Mouse (Mus musculus) midbrain, embryonic 10.5 days (tissue): ENCODE measurements around the gene Rassf4. TPM values are rescaled to one million over a fixed set of nuclear protein-coding genes. Genes with fewer than 3 reads are reported as not detected.

ENCODE experiments used
- DNase-seq: peaks from one replicate; pipeline ENCODE4 v3.0.0-alpha.2; 2017; ENCODE audit warnings: low spot score
- H3K27ac ChIP-seq: fragments of 300-500 bp; sonication (generic); replicated peaks from 2 replicates; pipeline ENCODE4 v1.5.1; 2016; ENCODE audit warnings: mild to moderate bottlenecking
- H3K27me3 ChIP-seq: fragments of 300-500 bp; sonication (generic); 2 replicates; pipeline ENCODE4 v1.6.1; 2016; ENCODE audit warnings: low read depth, mild to moderate bottlenecking; ENCODE audit not compliant: poor library complexity, severe bottlenecking
- H3K36me3 ChIP-seq: fragments of 300-500 bp; sonication (generic); 2 replicates; pipeline ENCODE4 v1.6.1; 2016; ENCODE audit warnings: mild to moderate bottlenecking, moderate library complexity
- H3K4me1 ChIP-seq: fragments of 300-500 bp; sonication (generic); 2 replicates; pipeline ENCODE4 v1.6.1; 2016
- H3K4me3 ChIP-seq: fragments of 300-500 bp; sonication (generic); 2 replicates; pipeline ENCODE4 v1.5.1; 2016; ENCODE audit warnings: mild to moderate bottlenecking, moderate library complexity
- H3K9me3 ChIP-seq: fragments of 300-500 bp; sonication (generic); replicated peaks from 2 replicates; pipeline ENCODE4 v1.6.1; 2016; ENCODE audit warnings: mild to moderate bottlenecking
- WGBS: fragments of 180-500 bp; shearing (Covaris S2); methylation state at CpG from one replicate; pipeline ENCODE4 v1.1.7; 2016; 5-methylcytosine and 5-hydroxymethylcytosine counted together
- polyA plus RNA-seq: library from polyadenylated mRNA; unstranded; fragments of >200 nt; fragmentation: Nextera tagmentation; extraction: Ambion mirVana; gene quantifications from 2 replicates; pipeline ENCODE4 v1.2.1, GENCODE M21; 2016

The Rassf4 gene
- 35.0 and 35.7 TPM in 2 replicates for polyA plus RNA-seq

DNA sequence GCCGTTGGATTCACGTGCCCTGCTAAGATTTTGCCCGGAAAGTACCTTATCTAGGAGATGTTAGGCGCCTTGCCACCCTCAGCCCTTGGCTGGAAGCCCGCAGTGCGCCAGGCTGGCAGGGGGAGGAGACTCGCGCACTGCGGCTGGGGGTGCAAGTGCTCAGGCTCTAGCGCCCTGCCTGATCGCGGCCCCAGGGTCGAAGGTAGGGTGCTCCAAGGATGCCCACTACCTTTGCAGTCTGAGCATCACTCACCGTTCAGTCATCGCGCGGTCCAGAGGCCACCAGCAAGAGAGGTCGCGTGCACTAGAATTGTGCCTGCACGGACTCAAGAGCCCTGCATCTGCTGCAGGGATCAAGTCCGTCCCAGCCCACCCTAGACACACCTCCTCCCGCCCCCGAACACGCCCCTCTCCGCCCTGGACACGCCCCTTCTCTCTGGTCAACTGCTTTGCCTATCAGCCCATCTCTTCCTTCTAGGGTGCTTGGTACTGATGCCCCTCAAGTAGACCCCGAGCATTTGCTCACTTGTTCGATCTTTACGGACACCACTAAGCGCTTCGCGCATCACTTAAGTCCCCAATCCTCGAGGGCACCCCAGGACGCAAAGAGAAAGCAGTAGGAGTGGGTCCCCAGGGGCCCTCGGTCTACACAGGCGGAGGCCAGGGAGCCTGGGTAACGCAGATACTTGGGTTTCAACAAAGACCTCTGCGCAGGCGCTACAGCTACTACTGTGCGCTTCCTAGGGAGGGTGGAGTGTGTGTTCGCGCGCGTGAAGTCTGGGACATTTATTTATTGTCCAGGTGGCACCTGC, at the start of gene Rassf4:
Gene Rassf4, minus strand, starts transcription at position 482 of the 812 bp plus-strand sequence.
- H3K4me1 ChIP-seq: peaks cover 80% of the 10 kb centered on the region
- peak within 1 kb of the TSS; percentile 89 for H3K27ac ChIP-seq
- H3K36me3 ChIP-seq: no peaks in the 10 kb centered on the region
- peak; percentile 96 for DNase-seq
- no peaks in the 10 kb centered on the region for H3K9me3 ChIP-seq
- H3K27me3 ChIP-seq: peaks cover 35% of the 10 kb centered on the region
- peak within 1 kb of the TSS; percentile 68 for H3K4me3 ChIP-seq
- WGBS: under 1% methylated on average over 44 of the region's 44 CpGs

DNA sequence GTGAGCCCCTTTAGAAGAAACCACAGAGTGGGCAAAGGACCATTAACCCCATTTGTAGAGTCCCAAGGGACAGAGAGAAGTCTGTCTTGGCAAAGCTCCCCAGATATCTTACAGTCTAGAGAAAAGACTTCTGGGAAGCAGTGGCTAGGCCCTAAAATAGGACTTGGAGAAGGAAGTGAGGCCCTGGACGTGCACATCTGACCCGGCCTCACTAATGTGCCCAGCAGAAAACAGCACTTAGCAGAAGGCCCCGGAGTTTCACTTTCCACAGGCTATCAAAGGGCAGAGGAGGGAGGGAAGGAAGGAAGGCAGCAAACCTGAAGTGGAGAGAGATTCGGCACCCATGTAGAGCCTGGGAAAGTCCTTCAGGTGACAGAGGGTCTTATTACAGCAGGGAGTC, 45.2 kb upstream of the Rassf4 start:
- DNase-seq: no peak
- no peak overlapping the region for H3K4me3 ChIP-seq
- H3K36me3 ChIP-seq: no peaks in the 10 kb centered on the region
- H3K9me3 ChIP-seq: no peaks in the 10 kb centered on the region
- 85% methylated on average over 4 of the region's 4 CpGs for WGBS
- H3K27ac ChIP-seq: no peak overlapping the region
- H3K27me3 ChIP-seq: no peaks in the 10 kb centered on the region
- no peaks in the 10 kb centered on the region for H3K4me1 ChIP-seq

DNA sequence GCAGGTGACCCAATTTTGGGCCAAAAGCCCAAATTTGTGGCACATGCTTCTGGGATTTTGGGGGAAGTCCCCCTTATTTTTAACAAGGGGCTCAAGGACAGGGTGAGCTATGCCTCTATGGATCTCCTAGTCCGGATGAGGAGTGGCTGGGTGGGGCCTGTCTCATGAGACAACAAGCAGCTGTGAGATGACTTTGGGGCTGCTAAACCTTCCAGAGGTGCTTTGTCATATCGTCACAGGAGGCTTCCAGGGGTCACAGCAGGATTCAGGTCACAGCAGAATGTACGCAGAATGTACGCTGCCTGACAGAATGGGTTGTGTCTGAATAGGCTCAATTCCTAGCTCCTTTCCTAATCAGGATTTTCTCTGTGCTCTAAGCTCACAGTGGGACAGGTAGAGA, 44.6 kb upstream of the Rassf4 start:
- no peak for DNase-seq
- WGBS: 79% methylated on average over 4 of the region's 4 CpGs

DNA sequence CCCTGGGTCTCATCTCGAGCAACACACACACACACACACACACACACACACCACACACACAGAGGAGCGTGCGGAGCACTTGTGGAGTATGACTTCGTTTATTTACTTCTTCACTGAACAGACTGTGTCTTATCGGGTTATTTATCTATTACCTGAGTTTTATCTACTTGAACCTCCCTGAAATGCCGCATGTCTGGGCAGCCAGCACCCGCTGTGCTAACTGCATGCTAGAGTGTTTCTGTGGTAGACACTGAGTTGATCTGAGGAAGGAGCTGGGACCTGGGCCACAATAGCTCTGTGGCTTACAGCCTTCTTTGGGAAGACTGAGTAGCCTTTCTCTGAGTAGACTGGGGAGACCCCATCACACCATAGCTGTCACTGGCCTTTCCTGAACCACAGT, 44.1 kb upstream of the Rassf4 start:
- Histone ChIP-seq H3K4me3 (no peak overlapping the region), H3K36me3 (no peaks in the 10 kb centered on the region), H3K9me3 (no peaks in the 10 kb centered on the region), H3K27ac (no peak overlapping the region), H3K4me1 (no peaks in the 10 kb centered on the region), H3K27me3 (no peaks in the 10 kb centered on the region)
- WGBS: 94% methylated on average over 7 of the region's 7 CpGs
- no peak for DNase-seq

More for the DNA sequence above, 44.6 kb upstream of the Rassf4 start:
- no peaks in the 10 kb centered on the region for H3K27me3 ChIP-seq
- H3K27ac ChIP-seq: no peak overlapping the region
- no peaks in the 10 kb centered on the region for H3K36me3 ChIP-seq
- H3K4me3 ChIP-seq: no peak overlapping the region
- H3K4me1 ChIP-seq: no peaks in the 10 kb centered on the region
- no peaks in the 10 kb centered on the region for H3K9me3 ChIP-seq

DNA sequence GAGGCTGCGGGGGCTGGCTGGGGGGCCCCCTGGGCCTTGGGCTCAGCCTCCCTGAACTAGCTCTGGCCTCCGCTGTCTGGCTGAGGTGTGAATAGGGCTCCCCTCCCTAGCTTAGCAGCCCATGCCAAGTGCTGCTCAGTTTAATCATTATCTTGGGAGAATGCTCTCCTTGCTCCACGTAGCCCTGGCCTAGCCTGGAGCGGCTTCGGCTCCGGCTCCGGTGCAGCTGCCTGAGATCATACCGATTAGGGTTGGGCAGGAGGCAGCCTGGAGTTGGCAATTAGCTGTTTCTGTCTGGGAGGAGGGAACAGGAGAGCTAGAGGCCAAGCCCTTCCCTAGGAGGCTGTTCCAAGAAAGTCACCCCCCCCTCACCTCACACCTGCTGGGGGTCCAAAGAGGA, 42.9 kb upstream of the Rassf4 start, which contains the start of gene Tmem72:
Gene Tmem72, minus strand, starts transcription at position 248 of the 400 bp plus-strand sequence.
- Histone ChIP-seq H3K4me1 (peaks cover 4% of the 10 kb centered on the region; the same call in 1 of the 2 replicates), H3K36me3 (no peaks in the 10 kb centered on the region), H3K27me3 (no peaks in the 10 kb centered on the region), H3K4me3 (no peak within 1 kb of the TSS), H3K27ac (no peak within 1 kb of the TSS), H3K9me3 (no peaks in the 10 kb centered on the region)
- 87% methylated on average over 8 of the region's 8 CpGs for WGBS
- DNase-seq: no peak

DNA sequence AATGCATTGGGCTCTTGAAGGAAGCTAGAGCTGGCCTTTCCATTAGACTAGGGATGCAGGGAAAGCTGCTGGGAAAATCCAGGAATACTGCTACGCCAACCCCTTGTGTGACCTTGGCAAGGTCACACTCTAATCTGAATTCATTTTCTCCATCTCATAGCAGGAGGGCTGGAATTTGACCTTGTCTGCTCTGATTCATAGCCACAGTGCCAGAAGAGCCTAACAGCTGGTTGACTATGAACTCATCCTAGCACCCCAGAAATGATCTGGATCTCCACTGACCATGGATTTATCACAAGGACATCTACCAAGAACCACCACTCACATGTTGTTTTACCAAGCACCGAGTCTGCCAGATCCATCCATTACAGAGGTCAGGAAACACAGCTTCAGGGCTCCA, 41.4 kb upstream of the Rassf4 start:
- Histone ChIP-seq H3K4me3 (no peak overlapping the region), H3K27ac (no peak overlapping the region), H3K9me3 (no peaks in the 10 kb centered on the region), H3K36me3 (no peaks in the 10 kb centered on the region), H3K27me3 (no peaks in the 10 kb centered on the region), H3K4me1 (peaks cover 4% of the 10 kb centered on the region; the same call in 1 of the 2 replicates)
- DNase-seq: no peak
- WGBS: 85% methylated on average over 2 of the region's 2 CpGs

DNA sequence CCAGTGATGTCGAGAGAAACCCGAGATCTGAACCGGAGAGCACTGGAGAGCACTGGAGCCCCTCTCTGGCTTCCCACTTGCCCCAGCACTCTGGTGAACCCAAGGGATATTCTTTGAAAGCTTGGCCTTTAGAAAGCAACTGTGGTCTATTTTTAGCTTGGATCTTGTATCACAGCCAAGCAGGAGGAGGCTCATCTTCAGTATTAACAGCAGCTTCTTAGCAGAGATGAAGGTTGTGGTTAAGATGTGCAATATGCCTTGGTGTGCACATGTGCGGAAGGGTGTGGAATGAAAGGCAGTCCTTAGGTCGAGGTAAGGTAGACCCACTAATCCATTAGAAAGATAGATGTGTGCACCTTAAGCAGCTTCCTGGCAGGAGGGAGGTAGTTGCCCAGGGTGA, 40.8 kb upstream of the Rassf4 start:
- 86% methylated on average over 5 of the region's 5 CpGs for WGBS
- Histone ChIP-seq H3K4me3 (no peak overlapping the region), H3K36me3 (no peaks in the 10 kb centered on the region), H3K27me3 (no peaks in the 10 kb centered on the region), H3K4me1 (peaks cover 4% of the 10 kb centered on the region; the same call in 1 of the 2 replicates), H3K27ac (no peak overlapping the region), H3K9me3 (no peaks in the 10 kb centered on the region)
- DNase-seq: no peak

DNA sequence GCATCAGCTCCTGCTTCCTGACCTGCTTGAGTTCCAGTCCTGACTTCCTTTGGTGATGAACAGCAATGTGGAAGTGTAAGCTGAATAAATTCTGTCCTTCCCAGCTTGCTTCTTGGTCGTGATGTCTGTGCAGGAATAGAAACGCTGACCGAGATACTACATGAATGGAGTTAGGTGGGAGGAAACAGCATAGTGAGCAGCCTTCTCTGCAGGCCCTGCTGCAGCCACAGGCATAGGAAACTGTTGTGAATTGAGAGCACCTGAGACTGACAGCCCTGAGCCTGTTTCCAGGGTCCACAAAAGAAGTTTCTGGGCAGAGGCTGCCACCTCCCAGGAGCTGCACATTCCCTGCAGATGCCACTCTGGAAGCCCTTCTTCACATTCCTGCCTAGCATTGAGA, 40.2 kb upstream of the Rassf4 start:
- H3K4me3 ChIP-seq: no peak overlapping the region
- H3K4me1 ChIP-seq: peaks cover 4% of the 10 kb centered on the region; the same call in 1 of the 2 replicates
- H3K9me3 ChIP-seq: no peaks in the 10 kb centered on the region
- no peak overlapping the region for H3K27ac ChIP-seq
- DNase-seq: no peak
- H3K27me3 ChIP-seq: no peaks in the 10 kb centered on the region
- WGBS: 95% methylated on average over 3 of the region's 3 CpGs
- H3K36me3 ChIP-seq: no peaks in the 10 kb centered on the region

DNA sequence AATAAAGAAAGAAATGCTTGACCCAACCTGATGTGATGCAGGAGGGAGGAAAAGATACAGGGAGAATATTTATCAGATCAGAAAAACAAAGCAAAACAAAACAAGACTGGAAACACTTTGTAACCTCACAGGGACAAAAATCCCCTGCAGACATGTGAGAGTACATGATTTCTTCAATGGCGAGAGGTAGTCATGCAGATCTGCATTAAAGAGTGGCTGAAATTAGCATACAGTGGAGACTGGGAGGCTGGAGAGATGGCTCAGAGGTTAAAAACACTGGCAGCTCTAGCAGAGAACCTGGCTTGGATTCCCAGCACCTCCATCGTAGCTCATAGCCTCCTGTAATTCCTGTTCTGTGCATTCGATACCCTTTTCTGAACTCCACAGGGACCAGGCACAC, 38.8 kb upstream of the Rassf4 start:
- H3K27me3 ChIP-seq: no peaks in the 10 kb centered on the region
- no peak overlapping the region for H3K27ac ChIP-seq
- DNase-seq: no peak
- no peaks in the 10 kb centered on the region for H3K36me3 ChIP-seq
- 94% methylated on average over 3 of the region's 3 CpGs for WGBS
- no peaks in the 10 kb centered on the region for H3K9me3 ChIP-seq
- no peak overlapping the region for H3K4me3 ChIP-seq
- H3K4me1 ChIP-seq: peaks cover 4% of the 10 kb centered on the region; the same call in 1 of the 2 replicates

DNA sequence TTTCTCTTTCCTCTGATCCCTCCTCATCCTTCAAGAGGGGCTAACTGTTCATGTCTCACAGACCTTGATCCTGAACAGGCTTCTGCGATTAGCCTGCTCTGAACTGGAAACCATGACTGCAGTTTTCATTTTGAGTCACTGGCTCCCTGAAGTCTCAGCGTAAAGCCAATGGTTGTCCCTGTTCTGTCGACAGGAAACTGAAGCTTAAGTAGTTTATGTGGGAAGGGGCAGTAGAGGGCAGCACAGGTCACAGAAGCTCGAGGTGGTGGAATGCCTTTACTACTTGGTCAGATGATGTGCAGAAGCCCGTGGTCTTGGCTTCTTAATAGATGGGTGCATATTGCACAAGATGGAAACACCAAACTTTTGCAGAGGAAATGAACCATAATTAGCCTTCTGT, 38.3 kb upstream of the Rassf4 start:
- Histone ChIP-seq H3K4me3 (no peak overlapping the region), H3K27me3 (no peaks in the 10 kb centered on the region), H3K36me3 (no peaks in the 10 kb centered on the region), H3K4me1 (peaks cover 4% of the 10 kb centered on the region; the same call in 1 of the 2 replicates), H3K27ac (no peak overlapping the region), H3K9me3 (no peaks in the 10 kb centered on the region)
- no peak for DNase-seq
- WGBS: 36% methylated on average over 5 of the region's 5 CpGs

DNA sequence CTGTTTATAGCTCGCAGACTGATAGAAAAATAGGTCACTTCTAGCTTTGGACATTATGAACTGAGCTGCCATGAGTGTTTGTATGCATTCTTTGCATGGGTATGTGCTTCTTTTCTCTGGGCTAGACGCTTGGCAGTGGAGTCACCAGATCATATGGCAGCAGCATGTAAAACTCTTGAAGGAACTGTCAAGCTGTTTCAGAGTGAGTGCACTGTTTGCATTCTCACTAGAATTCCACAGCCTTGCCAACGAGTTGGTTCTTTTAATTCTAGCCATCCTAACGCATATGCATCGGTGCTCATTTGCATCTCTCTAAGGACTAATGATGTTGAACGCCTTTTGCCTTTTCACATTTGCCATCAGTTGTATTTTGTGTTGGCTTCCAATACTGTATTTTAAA, 30.6 kb upstream of the Rassf4 start:
- WGBS: 82% methylated on average over 6 of the region's 6 CpGs
- H3K27ac ChIP-seq: no peak overlapping the region
- no peaks in the 10 kb centered on the region for H3K36me3 ChIP-seq

DNA sequence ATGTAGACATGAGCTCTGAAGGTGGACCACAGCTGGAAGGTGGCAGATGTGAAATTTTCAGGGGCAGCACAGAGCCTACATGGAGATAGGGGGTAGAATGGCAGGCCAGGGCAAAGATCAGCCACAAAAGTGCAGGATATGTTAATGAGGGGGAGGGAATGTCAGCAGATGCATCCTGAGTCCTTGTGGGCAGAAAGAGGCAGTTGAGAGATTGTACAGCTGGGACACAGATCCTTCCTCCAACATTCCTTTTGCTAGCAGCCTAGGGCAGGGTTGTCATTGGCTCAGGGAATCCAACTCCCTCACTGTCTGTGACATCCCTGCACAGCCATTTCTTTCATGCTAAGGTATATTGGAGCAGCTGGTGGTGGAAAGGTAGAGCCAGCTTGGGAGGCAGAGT, 27.1 kb upstream of the Rassf4 start:
- no peaks in the 10 kb centered on the region for H3K27me3 ChIP-seq
- H3K27ac ChIP-seq: no peak overlapping the region
- H3K36me3 ChIP-seq: no peaks in the 10 kb centered on the region
- H3K9me3 ChIP-seq: no peaks in the 10 kb centered on the region
- no peaks in the 10 kb centered on the region for H3K4me1 ChIP-seq
- no peak for DNase-seq
- H3K4me3 ChIP-seq: no peak overlapping the region

More for the DNA sequence above, 30.6 kb upstream of the Rassf4 start:
- Histone ChIP-seq H3K4me3 (no peak overlapping the region), H3K9me3 (no peaks in the 10 kb centered on the region), H3K27me3 (no peaks in the 10 kb centered on the region), H3K4me1 (no peaks in the 10 kb centered on the region)
- no peak for DNase-seq

DNA sequence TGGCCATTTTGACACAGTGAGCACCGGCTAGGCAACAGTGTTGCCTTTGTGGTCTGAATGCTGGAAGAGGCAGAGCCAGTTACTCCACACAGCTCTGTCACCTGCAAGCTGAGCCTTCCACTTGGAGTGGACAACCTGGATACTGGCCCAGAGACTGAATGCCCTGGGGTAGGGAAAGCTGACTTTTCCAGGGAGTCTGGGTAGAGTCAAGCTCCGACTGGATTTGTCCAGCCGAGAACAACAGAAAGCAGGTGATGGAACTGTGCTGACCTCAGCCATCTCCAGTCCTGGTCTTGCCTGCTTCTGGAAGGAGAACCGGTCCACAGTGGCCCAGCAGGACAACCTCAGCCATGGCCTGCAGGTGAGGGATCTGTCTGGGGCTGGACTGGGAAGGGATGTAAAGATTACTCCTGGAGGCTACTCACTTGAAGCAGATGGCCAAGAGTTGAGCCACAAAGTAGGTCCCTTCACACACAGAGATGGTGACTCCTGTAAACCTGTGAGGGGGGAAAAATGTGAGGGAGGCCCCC, 24.2 kb upstream of the Rassf4 start:
- H3K36me3 ChIP-seq: no peaks in the 10 kb centered on the region
- H3K9me3 ChIP-seq: no peaks in the 10 kb centered on the region
- H3K27ac ChIP-seq: no peak overlapping the region
- 86% methylated on average over 4 of the region's 4 CpGs for WGBS
- no peaks in the 10 kb centered on the region for H3K4me1 ChIP-seq
- H3K27me3 ChIP-seq: no peaks in the 10 kb centered on the region
- DNase-seq: no peak
- H3K4me3 ChIP-seq: no peak overlapping the region
